Mouse (Mus musculus) erythroblast, adult 5-6 weeks (primary cell): Measurements from ENCODE around the gene Gm20481. TPM values are rescaled to one million over a fixed set of nuclear protein-coding genes. Genes with fewer than 3 reads are reported as not detected.
"Not testable (repeated sequence)": the region's sequence is repeated elsewhere in the genome, so short reads cannot be mapped to it uniquely, and the experiment has no call there.

Source experiments
- ATAC-seq: replicated peaks from 2 replicates; pipeline ENCODE4 v1.8.0; 2016; ENCODE audit warnings: moderate number of reproducible peaks, mild to moderate bottlenecking, moderate TSS enrichment, inconsistent platforms; ENCODE audit not compliant: poor library complexity, low FRiP score, severe bottlenecking
- total RNA-seq, 2 experiments: library from RNA; stranded (forward) in 1 of 2; stranded (reverse) in 1 of 2; fragments of 150-400 nt in 1 of 2; fragments of 200-764, 138-1000 nt in 1 of 2; gene quantifications; 2 replicates each; pipeline versions ENCODE4 v1.2.3 to v1.2.4; 2015 to 2017; ENCODE audit warnings: low replicate concordance in 2 of 2

Gene Gm20481
- total RNA-seq, 2 experiments from 2014 or later: not detected

DNA sequence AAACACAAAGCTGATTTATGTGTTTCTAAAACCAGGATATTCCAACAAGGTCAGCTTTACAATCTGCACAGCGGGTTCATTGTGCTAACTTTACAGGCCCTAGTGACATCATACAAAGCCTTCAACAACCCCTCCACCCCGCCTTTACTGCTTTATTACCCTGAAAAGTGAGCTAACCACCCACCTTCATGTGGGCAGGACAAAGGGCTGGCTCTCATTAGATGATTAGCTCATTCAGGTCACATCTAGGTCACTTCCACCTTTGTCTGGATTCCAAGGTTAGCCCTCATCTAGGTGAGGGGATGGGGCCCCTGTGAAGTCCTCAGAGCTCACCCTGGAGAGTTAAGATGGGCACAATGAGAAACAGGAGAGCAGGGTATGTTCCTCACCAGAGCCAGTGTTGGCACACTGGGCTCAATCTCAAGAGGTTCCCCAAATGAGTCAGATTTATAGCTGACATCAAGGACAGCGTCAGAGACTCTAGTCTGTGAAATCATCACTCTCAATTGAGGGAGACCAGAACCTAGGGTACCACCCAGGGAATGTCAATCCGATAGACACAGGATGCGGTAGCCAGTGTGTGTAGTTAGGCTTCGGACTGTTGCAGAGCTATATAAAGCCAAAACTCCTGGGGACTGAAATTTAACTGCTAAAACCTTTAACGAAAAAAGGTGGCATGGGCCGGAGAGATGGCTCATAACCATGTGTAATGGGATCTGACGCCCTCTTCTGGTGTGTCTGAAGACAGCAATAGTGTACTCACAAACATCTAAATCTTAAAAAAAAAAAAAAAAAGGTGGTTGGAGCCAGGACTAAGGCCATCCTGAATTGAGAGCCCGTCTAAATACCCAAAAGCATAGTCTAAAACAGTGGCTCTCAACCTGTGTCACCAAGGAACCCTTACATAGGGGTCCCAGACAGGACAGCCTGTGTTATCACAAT is 18.9 kb upstream of the Gm20481 start:
- no peak for ATAC-seq

DNA sequence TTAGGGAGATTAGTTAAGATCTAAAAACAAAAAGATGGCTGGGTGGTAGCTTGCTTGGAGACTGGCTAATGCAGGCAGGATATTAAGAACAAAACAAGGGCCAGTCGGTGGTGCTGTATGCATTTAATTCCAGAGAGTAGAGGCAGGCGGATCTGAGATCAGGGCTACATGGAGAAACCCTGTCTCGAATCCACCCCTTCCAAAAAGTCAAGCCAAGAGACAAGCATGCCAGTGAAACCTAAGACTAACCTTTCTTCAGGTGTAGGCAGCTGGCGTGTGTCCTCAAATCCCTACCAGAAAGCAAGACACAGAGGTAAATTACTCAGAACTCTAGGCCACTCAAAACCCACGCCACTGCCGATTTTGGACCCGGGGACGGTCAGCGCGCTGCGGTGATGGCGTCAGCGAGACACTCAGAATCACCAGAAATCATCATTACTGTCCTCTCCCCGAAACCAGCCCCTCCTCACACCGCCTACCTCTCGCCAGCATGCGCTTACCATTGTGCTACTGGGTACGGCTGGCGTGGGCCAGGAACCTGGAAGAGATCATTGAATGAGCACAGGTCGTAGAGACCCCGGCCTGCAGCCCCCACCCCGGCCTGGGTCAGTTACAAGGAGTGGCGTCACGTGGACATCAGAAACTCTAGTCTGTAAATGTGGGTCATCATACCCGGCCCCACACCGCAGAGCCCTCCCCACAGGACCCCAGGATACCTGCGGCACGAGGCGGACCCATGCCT is 17.9 kb upstream of the Gm20481 start:
- peak; percentile 28 for ATAC-seq

- ATAC-seq: peak; percentile 86
These were observed 17.2 kb upstream of the Gm20481 start for GRCm38 (mm10) chr17:34952378-34953040.

DNA sequence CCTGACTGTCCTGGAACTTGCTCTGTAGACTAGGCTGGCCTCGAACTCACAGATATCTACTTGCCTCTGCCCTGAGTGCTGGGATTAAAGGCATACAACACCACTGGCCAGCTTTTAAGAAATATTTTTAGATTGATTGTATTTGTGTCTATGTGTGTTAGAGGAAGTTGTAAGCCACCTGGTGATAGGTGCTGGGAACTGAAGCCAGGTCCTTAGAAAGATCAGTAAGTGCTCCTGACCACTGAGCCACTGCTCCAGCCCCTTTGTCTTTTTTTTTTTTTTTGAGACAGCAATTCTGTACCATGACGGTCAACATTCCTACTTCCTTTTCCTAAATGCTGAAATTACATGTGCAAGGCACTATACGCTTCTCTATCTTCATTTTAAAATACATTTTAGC is 16.5 kb upstream of the Gm20481 start:
- no peak for ATAC-seq

GRCm38 (mm10) chr17:34953904-34954303 is 15.8 kb upstream of the Gm20481 start:
- no peak for ATAC-seq

- ATAC-seq: no peak
These were observed 14.9 kb upstream of the Gm20481 start for GRCm38 (mm10) chr17:34954831-34955230.

DNA sequence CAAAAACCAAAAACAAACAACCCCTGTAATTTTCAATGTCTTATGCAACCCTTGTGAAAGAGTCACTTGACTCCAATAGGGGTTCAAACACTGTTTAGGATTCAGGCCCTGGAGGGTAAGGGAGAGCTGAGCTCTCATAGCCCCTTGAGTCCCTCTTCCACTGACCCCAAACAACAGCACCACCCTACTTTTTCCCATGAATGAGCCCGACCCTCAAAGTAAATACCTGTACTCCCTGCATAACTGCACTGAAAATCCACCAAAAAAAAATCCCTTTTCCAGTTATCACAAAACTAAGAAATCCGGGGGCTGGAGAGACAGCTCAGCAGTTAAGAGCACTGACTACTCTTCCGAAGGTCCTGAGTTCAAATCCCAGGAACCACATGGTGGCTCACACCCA is 13.8 kb upstream of the Gm20481 start:
- ATAC-seq: no peak

- no peak for ATAC-seq
These were observed 13.4 kb upstream of the Gm20481 start for GRCm38 (mm10) chr17:34956340-34956739.

DNA sequence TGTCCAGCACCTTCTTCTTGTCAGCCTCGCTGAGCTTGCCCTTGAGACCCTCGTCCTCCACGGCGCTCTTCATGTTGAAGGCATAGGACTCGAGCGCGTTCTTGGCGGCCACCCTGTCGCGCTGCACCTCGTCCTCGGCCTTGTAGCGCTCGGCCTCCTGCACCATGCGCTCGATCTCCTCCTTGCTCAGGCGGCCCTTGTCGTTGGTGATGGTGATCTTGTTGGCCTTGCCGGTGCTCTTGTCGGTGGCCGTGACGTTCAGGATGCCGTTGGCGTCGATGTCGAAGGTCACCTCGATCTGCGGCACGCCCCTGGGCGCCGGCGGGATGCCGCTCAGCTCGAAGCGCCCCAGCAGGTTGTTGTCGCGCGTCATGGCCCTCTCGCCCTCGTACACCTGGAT is 12.4 kb upstream of the Gm20481 start:
- not testable (repeated sequence) for ATAC-seq

DNA sequence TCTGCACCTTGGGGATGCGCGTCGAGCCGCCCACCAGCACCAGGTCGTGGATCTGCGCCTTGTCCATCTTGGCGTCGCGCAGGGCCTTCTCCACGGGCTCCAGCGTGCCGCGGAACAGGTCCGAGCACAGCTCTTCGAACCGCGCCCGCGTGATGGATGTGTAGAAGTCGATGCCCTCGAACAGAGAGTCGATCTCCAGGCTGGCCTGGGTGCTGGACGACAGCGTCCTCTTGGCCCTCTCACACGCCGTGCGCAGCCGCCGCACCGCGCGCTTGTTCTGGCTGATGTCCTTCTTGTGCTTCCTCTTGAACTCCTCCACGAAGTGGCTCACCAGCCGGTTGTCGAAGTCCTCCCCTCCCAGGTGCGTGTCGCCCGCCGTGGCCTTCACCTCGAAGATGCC is 11.7 kb upstream of the Gm20481 start:
- not testable (repeated sequence) for ATAC-seq

DNA sequence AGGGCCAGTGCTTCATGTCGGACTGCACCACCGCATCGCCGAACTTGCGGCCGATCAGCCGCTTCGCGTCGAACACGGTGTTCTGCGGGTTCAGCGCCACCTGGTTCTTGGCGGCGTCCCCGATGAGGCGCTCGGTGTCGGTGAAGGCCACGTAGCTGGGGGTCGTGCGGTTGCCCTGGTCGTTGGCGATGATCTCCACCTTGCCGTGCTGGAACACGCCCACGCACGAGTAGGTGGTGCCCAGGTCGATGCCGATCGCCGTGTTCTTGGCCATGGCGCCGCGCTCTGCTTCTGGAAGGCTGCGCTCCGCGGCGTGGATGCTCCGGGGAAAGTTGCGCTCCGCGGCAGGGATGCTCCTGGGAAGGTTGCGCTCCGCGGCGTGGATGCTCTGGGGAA is 11.0 kb upstream of the Gm20481 start:
- peak; percentile 42 for ATAC-seq

DNA sequence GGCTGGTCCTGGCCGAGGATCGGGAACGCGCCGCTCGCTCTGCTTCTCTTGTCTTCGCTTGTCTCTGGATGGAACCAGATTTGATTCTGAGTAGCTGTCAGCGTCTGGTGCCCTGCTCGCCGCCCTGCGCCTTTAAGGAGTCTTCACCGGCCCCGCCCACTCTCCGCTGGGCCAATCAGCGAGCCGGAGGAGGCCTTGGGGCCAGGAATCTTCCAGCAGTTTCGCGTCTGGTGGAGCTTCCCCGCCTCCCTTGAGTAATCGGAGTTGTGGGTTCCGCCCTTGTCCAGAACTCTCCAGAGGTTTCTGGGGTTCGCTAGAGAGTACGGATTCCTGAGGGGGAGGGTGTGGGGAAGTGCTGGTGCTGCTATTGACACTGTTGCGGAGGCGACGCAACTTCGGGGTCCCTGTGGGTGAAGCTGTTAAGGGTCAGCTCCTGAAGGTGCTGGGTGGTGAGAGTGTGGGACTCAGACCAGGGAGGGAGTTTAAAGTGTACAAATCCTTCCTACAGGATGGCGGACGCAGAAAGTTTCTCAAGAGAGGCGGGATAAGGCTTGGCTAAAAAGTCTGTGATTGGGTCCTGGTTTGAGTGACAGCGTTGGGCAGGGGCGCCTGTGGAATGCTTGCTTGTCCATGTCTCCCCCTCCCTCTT is 10.5 kb upstream of the Gm20481 start, which contains the start of gene Hspa1b:
Gene Hspa1b (minus strand): TSS at position 109 of the 649 bp plus-strand sequence.
- ATAC-seq: peak; percentile 97

- no peak for ATAC-seq
These were observed 9.7 kb upstream of the Gm20481 start for GRCm38 (mm10) chr17:34959881-34960515.

DNA sequence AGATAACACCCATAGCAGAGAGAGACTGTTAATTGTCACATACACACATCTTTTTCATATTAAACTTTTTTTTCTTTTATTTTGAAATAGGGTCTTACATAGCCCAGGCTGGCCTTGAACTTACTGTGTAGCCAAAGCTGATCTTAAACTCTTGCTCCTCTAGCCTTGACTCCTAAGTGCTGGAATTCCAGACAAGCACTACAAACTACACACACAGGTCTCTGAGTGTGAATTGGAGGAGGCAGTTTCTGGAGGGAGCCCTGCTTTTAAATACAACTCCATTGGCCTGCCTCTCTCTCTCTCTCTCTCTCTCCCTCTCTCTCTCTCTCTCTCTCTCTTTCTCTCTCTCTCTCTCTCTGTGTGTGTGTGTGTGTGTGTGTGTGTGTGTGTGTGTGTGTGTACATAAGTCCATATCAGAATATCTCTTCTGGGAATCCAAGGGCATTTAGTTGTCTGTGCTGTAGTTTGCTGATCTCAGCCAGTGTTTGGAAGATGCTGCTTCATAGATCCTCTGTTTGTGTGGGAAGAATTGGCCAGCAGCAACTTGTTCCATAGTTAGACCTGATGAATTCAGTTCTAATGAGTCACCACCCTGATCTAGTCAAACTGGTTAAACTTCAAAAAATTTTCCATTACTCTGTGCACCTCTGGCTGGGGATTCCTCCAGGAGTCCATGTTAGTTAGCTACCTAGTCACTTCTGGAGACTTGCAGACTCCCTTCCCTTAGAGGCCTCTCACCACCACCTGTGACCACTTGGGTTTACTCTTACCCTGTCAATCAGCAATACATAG is 8.8 kb upstream of the Gm20481 start:
- ATAC-seq: no peak

DNA sequence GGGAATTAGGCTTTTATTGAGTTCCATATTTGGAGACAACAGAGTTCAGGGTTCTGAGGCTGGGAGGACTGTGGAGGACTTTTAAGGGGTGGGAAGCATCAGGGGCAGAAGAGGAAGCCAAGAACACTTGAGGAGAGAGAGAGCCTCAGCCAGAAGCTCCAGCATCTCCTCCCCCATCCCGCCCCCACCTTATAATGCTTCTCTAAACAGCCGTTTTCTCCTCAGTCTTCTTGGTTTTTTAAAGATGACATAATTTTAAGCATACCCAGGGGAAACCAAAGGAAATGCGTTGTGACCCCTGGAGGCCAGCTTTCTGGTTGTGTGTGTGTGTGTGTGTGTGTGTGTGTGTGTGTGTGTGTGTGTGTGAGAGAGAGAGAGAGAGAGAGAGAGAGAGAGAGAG is 7.6 kb upstream of the Gm20481 start:
- ATAC-seq: no peak

- no peak for ATAC-seq
These were observed 6.9 kb upstream of the Gm20481 start for GRCm38 (mm10) chr17:34962841-34963240.

DNA sequence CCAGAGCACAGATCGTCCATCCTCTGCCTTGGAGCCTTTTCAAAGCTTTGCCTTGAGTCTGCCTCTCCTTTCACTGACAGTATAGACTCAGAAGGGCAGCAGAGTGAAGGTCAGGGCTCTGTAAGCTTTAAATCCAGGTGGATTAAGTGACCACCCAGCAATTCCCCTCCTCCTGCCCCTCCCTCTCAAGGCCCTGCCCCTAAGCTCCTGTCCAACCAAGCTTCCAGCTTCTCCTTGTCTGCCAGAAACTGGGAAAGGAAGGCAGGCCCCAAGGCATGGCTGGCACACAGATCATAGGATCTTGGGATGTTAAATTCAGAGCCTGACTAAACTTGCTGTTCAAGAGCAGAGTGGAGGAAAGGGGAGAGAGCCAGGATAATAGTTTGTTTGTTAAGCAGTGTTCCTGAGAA is 5.1 kb upstream of the Gm20481 start:
- no peak for ATAC-seq

- ATAC-seq: no peak
These were observed 4.1 kb upstream of the Gm20481 start for GRCm38 (mm10) chr17:34965627-34966026.

DNA sequence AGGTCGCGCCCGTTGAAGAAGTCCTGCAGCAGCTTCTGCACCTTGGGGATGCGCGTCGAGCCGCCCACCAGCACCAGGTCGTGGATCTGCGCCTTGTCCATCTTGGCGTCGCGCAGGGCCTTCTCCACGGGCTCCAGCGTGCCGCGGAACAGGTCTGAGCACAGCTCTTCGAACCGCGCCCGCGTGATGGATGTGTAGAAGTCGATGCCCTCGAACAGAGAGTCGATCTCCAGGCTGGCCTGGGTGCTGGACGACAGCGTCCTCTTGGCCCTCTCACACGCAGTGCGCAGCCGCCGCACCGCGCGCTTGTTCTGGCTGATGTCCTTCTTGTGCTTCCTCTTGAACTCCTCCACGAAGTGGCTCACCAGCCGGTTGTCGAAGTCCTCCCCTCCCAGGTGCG is 1.1 kb downstream of the Gm20481 start:
- ATAC-seq: not testable (repeated sequence)
